Comparison of ENCODE assay signal across 8 mouse cellular contexts in genomic region chr10:43220479-43220878, GRCm38 (mm10). TPM values are rescaled to one million over a fixed set of nuclear protein-coding genes. Genes with fewer than 3 reads are reported as not detected.
A peak's percentile ranks its signal among the peaks of the same experiment; 100 is the strongest.
DNase-seq lines count a peak whose midpoint lies in the region; ATAC-seq and TF ChIP-seq lines count a peak whose summit lies in the region.

No protein-coding gene starts in this region.

- intact Hi-C loops in heart, postnatal 25 days (cut with DNase I), result loop anchor here (2.0 to 10.0 kb wide), 2 partner anchors 46 to 154 kb away; partner anchors contain the start of genes 9030612E09Rik and Sobp

- 18% methylated on average over 7 of the region's 7 CpGs for WGBS in heart, embryonic 10.5 days
- WGBS in limb, embryonic 10.5 days, result 21% methylated on average over 7 of the region's 7 CpGs
- 18% methylated on average over 7 of the region's 7 CpGs for WGBS in neural tube, embryonic 14.5 days

- H3K4me3 ChIP-seq in heart, embryonic 10.5 days, result peak overlapping the region; percentile 87
- peak overlapping the region; percentile 89 to 96 (median 94) for H3K4me3 ChIP-seq in CH12.LX (replicated peaks in 1 of 3; ENCODE audit: low read depth in 2 of 3, low read length in 2 of 3, poor library complexity in 1 of 3)
- peak overlapping the region; percentile 82 for H3K4me3 ChIP-seq in limb, embryonic 10.5 days
- H3K4me3 ChIP-seq in neural tube, embryonic 14.5 days (ENCODE audit: low read depth, low read length), result peak overlapping the region; percentile 91

- no peak for TF ChIP-seq RAD21 in CH12.LX (IDR thresholded peaks at IDR 0.05; ENCODE audit: low read depth, low read length)

- no peak for ATAC-seq in neural tube, embryonic 14.5 days (ENCODE audit: low read depth)

- no peak for TF ChIP-seq CTCF in CH12.LX (conservative IDR thresholded peaks at IDR 0.05 in 1 of 2, IDR thresholded peaks at IDR 0.05 in 1 of 2; ENCODE audit: low read depth in 2 of 2, low read length in 2 of 2)

- H3K9ac ChIP-seq in CH12.LX (ENCODE audit: insufficient read depth, low read depth), result peak overlapping the region; percentile 79
- peak overlapping the region; percentile 92 for H3K9ac ChIP-seq in neural tube, embryonic 14.5 days (replicated peaks; ENCODE audit: low read depth, low read length)

- dilution Hi-C loops in CH12.LX (cut with MboI; ENCODE audit: extremely low pct_ligation_motif_present, extremely low pct_unique_long_range_greater_than_20kb, low sequenced_read_pairs), result no loop called here

- in situ Hi-C loops in CH12.LX (cut with MboI; ENCODE audit: low pct_ligation_motif_present, low pct_unique_long_range_greater_than_20kb, low sequenced_read_pairs), result no loop called here

- no peak for DNase-seq in heart, embryonic 10.5 days (ENCODE audit: low spot score)
- DNase-seq in heart, postnatal 25 days (ENCODE audit: low spot score), result no peak
- no peak for DNase-seq in CH12.LX (ENCODE audit: extremely low read depth)
- DNase-seq in fibroblast of lung, adult 2 months (ENCODE audit: low read depth), result peak; percentile 26
- no peak for DNase-seq in limb, embryonic 10.5 days (ENCODE audit: low spot score)
- DNase-seq in urinary bladder, postnatal 25 days (ENCODE audit: low spot score), result no peak
- DNase-seq in cerebellum, postnatal 10 days, result no peak

- H3K4me2 ChIP-seq in CH12.LX (ENCODE audit: insufficient read depth, low read depth, poor library complexity, severe bottlenecking), result peak overlapping the region; percentile 54
- H3K4me2 ChIP-seq in neural tube, embryonic 14.5 days (ENCODE audit: low read depth, low read length), result peak overlapping the region; percentile 62

- H3K27ac ChIP-seq in heart, embryonic 10.5 days, result peak overlapping the region; percentile 97
- no peak overlapping the region for H3K27ac ChIP-seq in CH12.LX (ENCODE audit: insufficient read depth, low read depth)
- H3K27ac ChIP-seq in limb, embryonic 10.5 days, result peak overlapping the region; percentile 95
- peak overlapping the region; percentile 94 for H3K27ac ChIP-seq in neural tube, embryonic 14.5 days (ENCODE audit: low read depth, low read length)

- no peak for TF ChIP-seq EP300 in CH12.LX (IDR thresholded peaks at IDR 0.05; ENCODE audit: low read length)

- H3K27me3 ChIP-seq in heart, embryonic 10.5 days (ENCODE audit: insufficient read depth, poor library complexity, severe bottlenecking), result no peaks in the 10 kb centered on the region
- H3K27me3 ChIP-seq in CH12.LX (replicated peaks), result no peaks in the 10 kb centered on the region
- no peaks in the 10 kb centered on the region for H3K27me3 ChIP-seq in limb, embryonic 10.5 days (ENCODE audit: low read depth, poor library complexity, severe bottlenecking)
- no peaks in the 10 kb centered on the region for H3K27me3 ChIP-seq in neural tube, embryonic 14.5 days (ENCODE audit: control insufficient read depth, insufficient read depth, low read length)

- no peaks in the 10 kb centered on the region for H3K9me3 ChIP-seq in heart, embryonic 10.5 days
- no peaks in the 10 kb centered on the region for H3K9me3 ChIP-seq in CH12.LX (replicated peaks; ENCODE audit: low read length)
- H3K9me3 ChIP-seq in limb, embryonic 10.5 days (replicated peaks), result no peaks in the 10 kb centered on the region
- no peaks in the 10 kb centered on the region for H3K9me3 ChIP-seq in neural tube, embryonic 14.5 days (ENCODE audit: control insufficient read depth, low read length)

- H3K4me1 ChIP-seq in heart, embryonic 10.5 days, result peaks cover 3% of the 10 kb centered on the region; the same call in 1 of the 2 replicates
- H3K4me1 ChIP-seq in CH12.LX (ENCODE audit: control insufficient read depth in 1 of 2, insufficient read depth in 2 of 2), result peaks cover 0 to 28% of the 10 kb centered on the region in 2 experiments; a peak in 3 of 4 replicates
- H3K4me1 ChIP-seq in limb, embryonic 10.5 days, result peaks cover 11% of the 10 kb centered on the region
- H3K4me1 ChIP-seq in neural tube, embryonic 14.5 days (ENCODE audit: control insufficient read depth, insufficient read depth, low read length), result peaks cover 8% of the 10 kb centered on the region; the same call in 1 of the 2 replicates

- H3K79me2 ChIP-seq in CH12.LX (replicated peaks; ENCODE audit: control insufficient read depth, extremely low read depth, insufficient read depth, poor library complexity, severe bottlenecking), result peaks cover 2% of the 10 kb centered on the region

- no peak for TF ChIP-seq POLR2A in CH12.LX (IDR thresholded peaks at IDR 0.05; ENCODE audit: low read depth, low read length)

- H3K36me3 ChIP-seq in heart, embryonic 10.5 days, result no peaks in the 10 kb centered on the region
- H3K36me3 ChIP-seq in CH12.LX (replicated peaks in 1 of 2; ENCODE audit: control insufficient read depth in 1 of 2, insufficient read depth in 1 of 2, low read length in 1 of 2), result peaks cover 0 to 3% of the 10 kb centered on the region in 2 experiments
- 0 out of 2 replicates have a peak, but pooled peaks cover 2% of the 10 kb centered on the region for H3K36me3 ChIP-seq in limb, embryonic 10.5 days
- H3K36me3 ChIP-seq in neural tube, embryonic 14.5 days (ENCODE audit: control insufficient read depth, insufficient read depth, low read length), result no peaks in the 10 kb centered on the region

TF ChIP-seq in CH12.LX, 34 proteins besides CTCF, POLR2A, EP300 and RAD21:
- peak; percentile 62 for TF ChIP-seq ZNF384 (IDR thresholded peaks at IDR 0.05; ENCODE audit: low read depth, low read length)
- TF ChIP-seq JUND (conservative IDR thresholded peaks at IDR 0.05; ENCODE audit: low read depth, low read length), result no peak
- TF ChIP-seq GABPA (IDR thresholded peaks at IDR 0.05; ENCODE audit: insufficient replicate concordance, low read depth, low read length), result no peak
- TF ChIP-seq MAX (IDR thresholded peaks at IDR 0.05; ENCODE audit: low read length), result peak; percentile 45

RNA-seq across cellular contexts. Expression of gene Pdss2, which starts 0.8 kb away (rescaled TPM):
- polyA plus RNA-seq in heart, embryonic 10.5 days (2016; fragmentation: Nextera tagmentation; extraction: Ambion mirVana), result 11.7 and 13.0 TPM in 2 replicates
- total RNA-seq in heart, postnatal 25 days (2021), result 10 to 100 TPM; 31.4 to 32.7 TPM
- 11.1 and 12.5 TPM in 2 replicates for total RNA-seq in CH12.LX (2012; rRNA removed)
- 17.9 and 18.4 TPM in 2 replicates for total RNA-seq in CH12.LX (2014; rRNA removed)
- polyA plus RNA-seq in CH12.LX (2012; ENCODE audit: insufficient read length, low read depth), result 13.2 and 14.3 TPM in 2 replicates
- 14.5 and 14.8 TPM in 2 replicates for polyA plus RNA-seq in limb, embryonic 10.5 days (2016; fragmentation: Nextera tagmentation; extraction: Ambion mirVana)
- polyA plus RNA-seq in neural tube, embryonic 14.5 days (2014; fragmentation: Nextera tagmentation; extraction: Ambion mirVana), result 14.4 and 17.3 TPM in 2 replicates

RNA-seq across cellular contexts. Expression of gene 9030612E09Rik, which starts 46.0 kb away (rescaled TPM):
- polyA plus RNA-seq in heart, embryonic 10.5 days (2016; fragmentation: Nextera tagmentation; extraction: Ambion mirVana), result 0.38 and 0.44 TPM in 2 replicates
- total RNA-seq in heart, postnatal 25 days (2021), result 1 to 10 TPM; 2.7 to 3.6 TPM
- not detected in 2 replicates for total RNA-seq in CH12.LX (2012; rRNA removed)
- total RNA-seq in CH12.LX (2014; rRNA removed), result 0.15 TPM in 1 of 2 replicates, not detected in the other
- polyA plus RNA-seq in CH12.LX (2012; ENCODE audit: insufficient read length, low read depth), result not detected in 2 replicates
- polyA plus RNA-seq in limb, embryonic 10.5 days (2016; fragmentation: Nextera tagmentation; extraction: Ambion mirVana), result 0.30 and 0.83 TPM in 2 replicates
- polyA plus RNA-seq in neural tube, embryonic 14.5 days (2014; fragmentation: Nextera tagmentation; extraction: Ambion mirVana), result 1.7 and 2.4 TPM in 2 replicates

RNA-seq across cellular contexts. Expression of gene Sobp, which starts 46.1 kb away (rescaled TPM):
- polyA plus RNA-seq in heart, embryonic 10.5 days (2016; fragmentation: Nextera tagmentation; extraction: Ambion mirVana), result 1.3 TPM in 2 replicates
- total RNA-seq in heart, postnatal 25 days (2021), result 10 to 100 TPM; 14.3 to 15.5 TPM
- total RNA-seq in CH12.LX (2012; rRNA removed) (0.04 TPM in 2 replicates), CH12.LX (2014; rRNA removed) (0.08 and 0.22 TPM in 2 replicates)
- polyA plus RNA-seq in CH12.LX (2012; ENCODE audit: insufficient read length, low read depth), result 0.56 and 0.77 TPM in 2 replicates
- 1.4 and 2.3 TPM in 2 replicates for polyA plus RNA-seq in limb, embryonic 10.5 days (2016; fragmentation: Nextera tagmentation; extraction: Ambion mirVana)
- polyA plus RNA-seq in neural tube, embryonic 14.5 days (2014; fragmentation: Nextera tagmentation; extraction: Ambion mirVana), result 12.3 and 17.0 TPM in 2 replicates
